11 mouse cellular contexts compared by ENCODE assay signal in the genomic region with DNA sequence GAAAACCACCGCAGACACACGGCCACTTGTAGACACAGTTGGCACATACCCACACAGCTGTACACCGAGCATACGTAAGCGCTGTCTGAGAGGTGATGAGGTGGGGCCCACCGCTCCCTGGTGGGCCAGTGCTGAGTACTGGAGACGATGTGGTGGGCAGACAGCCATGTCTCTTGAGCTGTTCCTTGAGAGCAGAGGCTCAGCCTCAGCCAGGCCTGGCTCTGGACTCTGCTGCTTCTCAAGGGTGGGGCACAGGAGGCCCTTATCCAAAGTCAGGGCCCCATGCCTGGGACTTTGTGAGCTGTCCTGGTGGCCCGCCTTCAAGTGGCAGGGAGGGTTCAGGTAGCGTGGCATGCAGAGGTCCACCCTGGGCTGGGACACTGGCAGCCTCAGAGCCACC. TPM values are rescaled to one million over a fixed set of nuclear protein-coding genes. Genes with fewer than 3 reads are reported as not detected.
A peak's percentile ranks its signal among the peaks of the same experiment; 100 is the strongest.
DNase-seq lines count a peak whose midpoint lies in the region; ATAC-seq and TF ChIP-seq lines count a peak whose summit lies in the region.
"Had no signal": no experiment of that assay in that cellular context is flagged by ENCODE, and none has a peak within 500 bp of the region (broad histone marks: within the 10 kb centered on the region; RNA-seq: fewer than 3 reads in every experiment).

No protein-coding gene starts in this region.

- peak overlapping the region; percentile 70 for H3K4me3 ChIP-seq in gastrocnemius, adult 2 months
- no peak overlapping the region for H3K4me3 ChIP-seq in neural tube, embryonic 14.5 days (ENCODE audit: low read depth, low read length)
- no peak overlapping the region for H3K4me3 ChIP-seq in neural tube, embryonic 15.5 days (replicated peaks)
- peak overlapping the region; percentile 36 for H3K4me3 ChIP-seq in liver, embryonic 13.5 days (replicated peaks)
- H3K4me3 ChIP-seq: embryonic facial prominence, embryonic 12.5 days had no signal

- H3K4me1 ChIP-seq in neural tube, embryonic 14.5 days (ENCODE audit: control insufficient read depth, insufficient read depth, low read length), result no peaks in the 10 kb centered on the region
- H3K4me1 ChIP-seq in neural tube, embryonic 15.5 days, result peaks cover 8% of the 10 kb centered on the region
- peaks cover 100% of the 10 kb centered on the region for H3K4me1 ChIP-seq in liver, embryonic 13.5 days (replicated peaks)

- DNase-seq in gastrocnemius, adult 2 months, result peak; percentile 65
- no peak for DNase-seq in gastrocnemius, adult 18-20 months (ENCODE audit: low spot score)
- no peak for DNase-seq in liver, embryonic 13.5 days
- DNase-seq in adrenal gland, postnatal 36 days, result no peak
- DNase-seq in spleen, adult 18-20 months, result no peak
- no peak for DNase-seq in testis, postnatal 10 days (ENCODE audit: low spot score)

- H3K4me2 ChIP-seq in neural tube, embryonic 14.5 days (ENCODE audit: low read depth, low read length), result no peak overlapping the region
- no peak overlapping the region for H3K4me2 ChIP-seq in neural tube, embryonic 15.5 days
- peak overlapping the region; percentile 69 for H3K4me2 ChIP-seq in liver, embryonic 13.5 days
- H3K4me2 ChIP-seq: embryonic facial prominence, embryonic 12.5 days had no signal

- no peaks in the 10 kb centered on the region for H3K9me3 ChIP-seq in neural tube, embryonic 14.5 days (ENCODE audit: control insufficient read depth, low read length)
- no peaks in the 10 kb centered on the region for H3K9me3 ChIP-seq in neural tube, embryonic 15.5 days (replicated peaks)
- H3K9me3 ChIP-seq in liver, embryonic 13.5 days (replicated peaks), result no peaks in the 10 kb centered on the region
- H3K9me3 ChIP-seq: embryonic facial prominence, embryonic 12.5 days had no signal

- no peaks in the 10 kb centered on the region for H3K36me3 ChIP-seq in neural tube, embryonic 14.5 days (ENCODE audit: control insufficient read depth, insufficient read depth, low read length)
- H3K36me3 ChIP-seq in neural tube, embryonic 15.5 days, result no peaks in the 10 kb centered on the region
- H3K36me3 ChIP-seq in liver, embryonic 13.5 days, result 0 out of 2 replicates have a peak, but pooled peaks cover 13% of the 10 kb centered on the region
- H3K36me3 ChIP-seq: embryonic facial prominence, embryonic 12.5 days had no signal

- TF ChIP-seq CTCF in gastrocnemius, adult 2 months (IDR thresholded peaks at IDR 0.05), result no peak

- intact Hi-C loops in gastrocnemius, adult 2 months (cut with DNase I), result no loop called here

- peak overlapping the region; percentile 87 for H3K27ac ChIP-seq in gastrocnemius, adult 2 months
- H3K27ac ChIP-seq in neural tube, embryonic 14.5 days (ENCODE audit: low read depth, low read length), result no peak overlapping the region
- H3K27ac ChIP-seq in neural tube, embryonic 15.5 days (replicated peaks), result no peak overlapping the region
- peak overlapping the region; percentile 89 for H3K27ac ChIP-seq in liver, embryonic 13.5 days
- H3K27ac ChIP-seq: embryonic facial prominence, embryonic 12.5 days had no signal

- H3K27me3 ChIP-seq in neural tube, embryonic 14.5 days (ENCODE audit: control insufficient read depth, insufficient read depth, low read length), result no peaks in the 10 kb centered on the region
- H3K27me3 ChIP-seq in neural tube, embryonic 15.5 days (replicated peaks), result no peaks in the 10 kb centered on the region
- no peaks in the 10 kb centered on the region for H3K27me3 ChIP-seq in liver, embryonic 13.5 days
- H3K27me3 ChIP-seq: embryonic facial prominence, embryonic 12.5 days had no signal

- ATAC-seq in neural tube, embryonic 14.5 days (ENCODE audit: low read depth), result peak; percentile 48; the same call in 1 of the 2 replicates
- no peak for ATAC-seq in neural tube, embryonic 15.5 days (ENCODE audit: low FRiP score)
- peak; percentile 74 for ATAC-seq in liver, embryonic 13.5 days (ENCODE audit: low read depth)

- 81% methylated on average over 9 of the region's 9 CpGs for WGBS in neural tube, embryonic 14.5 days
- WGBS in neural tube, embryonic 15.5 days, result 70% methylated on average over 9 of the region's 9 CpGs
- WGBS in liver, embryonic 13.5 days (ENCODE audit: insufficient replicate concordance), result 51% methylated on average over 9 of the region's 9 CpGs

- no peak overlapping the region for H3K9ac ChIP-seq in neural tube, embryonic 14.5 days (replicated peaks; ENCODE audit: low read depth, low read length)
- no peak overlapping the region for H3K9ac ChIP-seq in neural tube, embryonic 15.5 days (replicated peaks)
- peak overlapping the region; percentile 65 for H3K9ac ChIP-seq in liver, embryonic 13.5 days
- H3K9ac ChIP-seq: embryonic facial prominence, embryonic 12.5 days had no signal

RNA-seq across cellular contexts. Expression of a gene that starts 6.1 kb away (rescaled TPM):
- 100 to 1,000 TPM; 251 to 256 TPM for total RNA-seq in gastrocnemius, adult 2 months (2021)
- 100 to 1,000 TPM; 212 to 215 TPM for total RNA-seq in gastrocnemius, adult 18-20 months (2021)
- polyA plus RNA-seq in neural tube, embryonic 14.5 days (2014; fragmentation: Nextera tagmentation; extraction: Ambion mirVana), result 0.20 and 0.84 TPM in 2 replicates
- 7.4 and 11.5 TPM in 2 replicates for polyA plus RNA-seq in neural tube, embryonic 15.5 days (2015; fragmentation: Nextera tagmentation; extraction: Ambion mirVana)
- 41.7 and 45.2 TPM in 2 replicates for polyA plus RNA-seq in liver, embryonic 13.5 days (2015; fragmentation: Nextera tagmentation; extraction: Ambion mirVana)
- total RNA-seq in adrenal gland, postnatal 36 days (2021), result 10 to 100 TPM; 45.2 to 72.8 TPM

RNA-seq across cellular contexts. Expression of a gene that starts 33.8 kb away (rescaled TPM):
- not detected for total RNA-seq in gastrocnemius, adult 2 months (2021)
- total RNA-seq in gastrocnemius, adult 18-20 months (2021), result not detected
- polyA plus RNA-seq in neural tube, embryonic 14.5 days (2014; fragmentation: Nextera tagmentation; extraction: Ambion mirVana), result not detected in 2 replicates
- not detected in 2 replicates for polyA plus RNA-seq in neural tube, embryonic 15.5 days (2015; fragmentation: Nextera tagmentation; extraction: Ambion mirVana)
- polyA plus RNA-seq in liver, embryonic 13.5 days (2015; fragmentation: Nextera tagmentation; extraction: Ambion mirVana), result 0.06 and 0.08 TPM in 2 replicates
- total RNA-seq in adrenal gland, postnatal 36 days (2021), result not detected
- total RNA-seq: heart, postnatal 10 days; layer of hippocampus, postnatal 25 days had no signal
- polyA plus RNA-seq: embryonic facial prominence, embryonic 12.5 days had no signal

Comparison
In these comparisons a context has a peak if more than half of its experiments do, and no peak if none do; other contexts are left out.
1. H3K27ac ChIP-seq: peak in gastrocnemius, adult 2 months (single experiment) and liver, embryonic 13.5 days (single experiment); none in neural tube, embryonic 14.5 days (single experiment) and neural tube, embryonic 15.5 days (single experiment).
2. H3K4me3 ChIP-seq: peak in gastrocnemius, adult 2 months (single experiment) and liver, embryonic 13.5 days (single experiment); none in neural tube, embryonic 14.5 days (single experiment) and neural tube, embryonic 15.5 days (single experiment).